Mouse (Mus musculus) olfactory bulb, adult 2 months (tissue): ENCODE data around the gene Nipal4. TPM values are rescaled to one million over a fixed set of nuclear protein-coding genes. Genes with fewer than 3 reads are reported as not detected.

Experiments used
- H3K27ac ChIP-seq: fragments of 200-500 bp; 2 replicates; pipeline ENCODE4 v1.5.1; 2012; ENCODE audit warnings: low read depth, low read length; ENCODE audit not compliant: insufficient read depth
- H3K4me1 ChIP-seq: fragments of 200-500 bp; 2 replicates; pipeline ENCODE4 v1.6.1; 2012; ENCODE audit warnings: low read length; ENCODE audit not compliant: control insufficient read depth, insufficient read depth
- H3K4me3 ChIP-seq: fragments of 200-500 bp; 2 replicates; pipeline ENCODE4 v1.5.1; 2012; ENCODE audit warnings: mild to moderate bottlenecking, low read depth, low read length, moderate library complexity; ENCODE audit not compliant: insufficient read depth
- CTCF ChIP-seq: fragments of 200-500 bp; IDR thresholded peaks from 2 replicates; pipeline ENCODE4 v1.5.1; 2012; ENCODE audit warnings: low read depth, mild to moderate bottlenecking, low read length, moderate library complexity; ENCODE audit not compliant: insufficient read depth
- POLR2A ChIP-seq: fragments of 200-500 bp; IDR thresholded peaks from 2 replicates; pipeline ENCODE4 v1.6.1; 2012; ENCODE audit warnings: mild to moderate bottlenecking, low read depth, low read length, moderate library complexity; ENCODE audit not compliant: insufficient read depth
- WGBS: fragments of 180-500 bp; shearing (Covaris S2); methylation state at CpG from one replicate; pipeline ENCODE4 v1.1.7; 2018; 5-methylcytosine and 5-hydroxymethylcytosine counted together
- polyA plus RNA-seq: library from polyadenylated mRNA; stranded (reverse); fragments of >200 nt; gene quantifications from 2 replicates; pipeline ENCODE4 v1.2.4, GENCODE M21; 2012; ENCODE audit warnings: low replicate concordance; ENCODE audit not compliant: missing spikeins, insufficient read depth, insufficient read length

The Nipal4 gene
- not detected in 2 replicates for polyA plus RNA-seq

DNA sequence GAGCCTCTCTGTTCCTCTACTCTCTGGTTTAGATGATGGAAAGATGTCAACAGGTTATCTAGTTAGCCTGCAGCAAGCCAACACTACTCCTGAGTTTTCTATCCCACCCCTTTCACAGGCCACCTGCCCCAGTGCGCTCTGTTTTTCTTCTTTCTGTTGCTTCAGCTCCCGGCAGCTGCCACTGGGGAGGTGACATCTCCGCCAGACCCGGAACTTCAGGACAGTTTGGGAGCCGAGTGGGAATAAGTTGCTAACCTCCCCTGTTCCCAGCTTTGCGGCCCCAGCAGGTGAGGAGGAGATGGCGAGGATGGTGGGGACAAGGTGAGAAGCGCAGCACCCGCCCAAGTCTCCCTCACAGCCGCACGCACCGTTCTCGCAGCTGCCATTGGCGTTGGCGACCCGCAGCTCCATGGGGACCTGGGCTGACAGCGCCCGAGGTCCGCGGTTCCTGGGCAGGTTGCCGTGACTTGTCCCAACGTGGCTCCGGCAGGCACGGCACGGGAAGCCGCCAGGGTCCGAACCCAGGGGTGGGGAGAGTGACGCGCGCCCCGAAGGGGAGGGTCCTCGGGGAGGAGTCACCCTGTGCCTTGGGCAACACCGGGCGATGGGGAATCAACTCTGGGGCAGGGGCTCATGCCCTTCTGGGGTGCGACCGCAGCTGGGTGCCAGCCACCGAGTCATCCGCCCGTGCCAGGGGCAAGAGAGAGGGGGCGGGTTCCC lies at the start of gene Nipal4:
Gene Nipal4 (minus strand): TSS at position 643 of the 720 bp plus-strand sequence.
- Histone ChIP-seq H3K27ac (no peak within 1 kb of the TSS), H3K4me3 (peak within 1 kb of the TSS; percentile 53), H3K4me1 (peaks cover 7% of the 10 kb centered on the region)
- TF ChIP-seq POLR2A = no peak
- TF ChIP-seq CTCF = no peak
- WGBS = 1% methylated on average over 40 of the region's 40 CpGs

DNA sequence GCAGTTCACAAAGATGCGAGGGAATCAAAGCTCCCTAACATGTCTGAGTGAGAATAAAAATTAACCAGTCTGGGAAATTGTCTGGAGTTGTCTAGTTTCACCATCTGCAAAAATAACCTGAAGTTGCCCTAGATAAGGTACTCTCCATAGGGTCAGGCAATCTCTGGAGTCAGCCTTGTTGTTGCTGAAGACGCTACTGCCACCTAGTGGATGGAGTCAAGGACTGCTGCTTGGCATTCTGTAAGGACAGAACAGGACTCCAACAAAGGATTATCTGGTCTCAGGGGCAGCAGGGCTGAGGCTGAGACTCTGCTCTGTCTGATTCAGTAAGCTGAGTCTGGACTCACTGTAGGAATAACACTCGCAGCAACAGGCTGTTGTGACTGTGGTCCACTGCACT lies 49.0 kb upstream of the Nipal4 start:
- TF ChIP-seq POLR2A (no peak), CTCF (0 out of 2 replicates have a peak, but pooled peaks have one; percentile 26)
- Histone ChIP-seq H3K27ac (no peak overlapping the region), H3K4me1 (peaks cover 21% of the 10 kb centered on the region), H3K4me3 (no peak overlapping the region)
- 29% methylated on average over 3 of the region's 3 CpGs for WGBS

DNA sequence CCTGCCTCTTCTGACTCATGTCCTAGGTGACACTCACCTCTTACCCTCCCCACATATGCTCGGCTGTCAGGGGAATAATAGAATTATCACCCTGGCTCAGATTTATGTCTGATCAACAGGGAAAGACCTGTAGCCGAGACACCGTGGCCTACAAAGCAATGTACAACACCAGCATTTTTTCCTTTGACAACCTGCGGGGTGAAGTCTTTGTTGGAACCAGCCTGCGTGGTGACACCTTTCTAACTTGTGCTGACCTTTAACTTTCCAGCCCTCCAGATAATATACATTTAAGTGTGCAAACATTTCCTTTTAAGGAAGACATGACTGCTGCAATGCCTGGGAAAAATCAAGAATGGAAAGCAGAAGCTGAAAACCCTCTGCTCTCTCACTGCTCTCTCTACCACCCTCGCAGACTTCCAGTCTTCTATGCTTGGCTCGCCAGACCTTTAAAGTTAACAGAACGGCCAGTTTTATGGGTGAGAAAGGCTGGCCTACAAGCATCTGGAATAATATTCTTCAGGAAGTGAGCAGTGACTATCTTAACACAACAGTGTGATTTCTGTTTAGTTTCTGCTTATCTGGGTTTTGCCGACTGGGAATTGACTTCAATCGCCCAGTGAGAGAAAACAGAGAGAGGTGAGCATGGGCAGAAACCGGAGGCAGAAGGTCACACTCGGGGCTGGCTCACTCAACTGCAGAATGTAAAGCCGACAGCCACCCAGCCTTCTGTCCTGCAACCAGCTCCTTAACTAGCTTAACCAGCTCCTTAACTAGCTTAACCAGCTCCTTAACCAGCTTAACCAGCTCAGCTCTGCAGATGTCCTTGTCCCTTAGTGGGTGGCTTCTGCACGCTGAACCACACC lies 48.3 kb upstream of the Nipal4 start:
- Histone ChIP-seq H3K4me1 (peaks cover 19% of the 10 kb centered on the region), H3K27ac (no peak overlapping the region), H3K4me3 (no peak overlapping the region)
- 77% methylated on average over 14 of the region's 14 CpGs for WGBS
- TF ChIP-seq CTCF (no peak), POLR2A (no peak)

DNA sequence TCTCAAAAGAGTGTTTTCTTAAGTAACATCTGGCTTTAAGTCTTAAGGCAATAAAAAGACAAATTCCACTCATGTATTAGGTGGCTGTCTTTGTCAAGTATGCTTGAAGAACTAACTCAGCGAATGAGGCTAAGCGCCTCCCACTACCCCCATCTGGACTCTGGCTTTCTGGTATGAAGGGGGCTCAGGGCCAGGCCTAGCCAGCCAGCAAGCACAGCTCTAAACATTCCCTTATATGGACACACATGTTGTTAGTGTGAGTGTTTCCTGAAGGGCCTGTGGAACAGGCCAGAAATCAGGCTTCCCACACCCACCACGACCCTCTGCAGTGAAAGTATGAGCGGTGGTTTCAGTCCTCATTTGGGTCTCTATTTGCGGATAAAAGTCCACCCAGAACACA lies 47.5 kb upstream of the Nipal4 start:
- Histone ChIP-seq H3K27ac (no peak overlapping the region), H3K4me3 (no peak overlapping the region), H3K4me1 (peaks cover 14% of the 10 kb centered on the region)
- 83% methylated on average over 5 of the region's 5 CpGs for WGBS
- TF ChIP-seq POLR2A = no peak
- TF ChIP-seq CTCF = no peak

DNA sequence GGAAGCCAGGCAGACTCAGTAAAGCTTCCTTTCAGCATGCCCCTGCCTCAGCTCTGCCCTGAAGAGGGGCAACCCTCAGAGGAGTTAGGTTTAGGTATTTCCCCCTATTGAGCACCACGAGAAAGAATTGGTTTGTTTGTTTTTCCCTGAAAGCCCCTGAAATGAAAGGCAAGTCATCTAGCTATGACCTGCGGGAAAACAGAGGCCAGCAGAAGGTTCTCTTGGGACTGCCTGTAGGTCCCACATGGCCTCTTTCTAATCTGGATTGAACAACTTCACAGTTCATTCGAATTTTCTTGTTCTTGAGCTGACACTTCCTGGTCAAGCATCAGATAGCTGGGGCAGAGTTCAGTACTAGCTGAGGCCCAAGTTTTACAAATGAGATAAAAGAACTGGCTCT lies 45.5 kb upstream of the Nipal4 start:
- Histone ChIP-seq H3K27ac (no peak overlapping the region), H3K4me1 (peaks cover 6% of the 10 kb centered on the region), H3K4me3 (no peak overlapping the region)
- TF ChIP-seq POLR2A (no peak), CTCF (no peak)
- 51% methylated on average over 3 of the region's 3 CpGs for WGBS

DNA sequence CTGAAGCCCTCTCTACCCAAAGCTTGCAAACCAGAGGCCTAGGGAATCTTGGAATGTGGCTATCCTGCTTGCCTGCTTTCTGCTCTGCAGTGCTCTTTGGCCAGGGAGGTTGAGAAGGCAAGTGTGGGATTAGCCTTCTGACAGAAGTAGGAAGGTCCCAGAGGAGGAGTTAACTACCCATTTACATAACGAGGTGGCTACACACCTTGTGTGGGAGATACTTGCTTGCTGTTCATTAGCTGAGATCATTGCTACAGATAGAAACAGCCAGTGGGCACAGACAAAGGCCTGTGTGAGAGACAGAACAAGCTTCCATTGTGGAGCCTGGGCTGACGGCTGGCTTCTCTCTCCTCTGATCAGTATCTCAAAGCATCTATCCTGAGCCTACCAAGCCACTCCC lies 43.6 kb upstream of the Nipal4 start:
- TF ChIP-seq POLR2A = no peak
- no peak for TF ChIP-seq CTCF
- WGBS = 33% methylated on average over 2 of the region's 2 CpGs
- Histone ChIP-seq H3K4me3 (no peak overlapping the region), H3K4me1 (peaks cover 4% of the 10 kb centered on the region), H3K27ac (no peak overlapping the region)

DNA sequence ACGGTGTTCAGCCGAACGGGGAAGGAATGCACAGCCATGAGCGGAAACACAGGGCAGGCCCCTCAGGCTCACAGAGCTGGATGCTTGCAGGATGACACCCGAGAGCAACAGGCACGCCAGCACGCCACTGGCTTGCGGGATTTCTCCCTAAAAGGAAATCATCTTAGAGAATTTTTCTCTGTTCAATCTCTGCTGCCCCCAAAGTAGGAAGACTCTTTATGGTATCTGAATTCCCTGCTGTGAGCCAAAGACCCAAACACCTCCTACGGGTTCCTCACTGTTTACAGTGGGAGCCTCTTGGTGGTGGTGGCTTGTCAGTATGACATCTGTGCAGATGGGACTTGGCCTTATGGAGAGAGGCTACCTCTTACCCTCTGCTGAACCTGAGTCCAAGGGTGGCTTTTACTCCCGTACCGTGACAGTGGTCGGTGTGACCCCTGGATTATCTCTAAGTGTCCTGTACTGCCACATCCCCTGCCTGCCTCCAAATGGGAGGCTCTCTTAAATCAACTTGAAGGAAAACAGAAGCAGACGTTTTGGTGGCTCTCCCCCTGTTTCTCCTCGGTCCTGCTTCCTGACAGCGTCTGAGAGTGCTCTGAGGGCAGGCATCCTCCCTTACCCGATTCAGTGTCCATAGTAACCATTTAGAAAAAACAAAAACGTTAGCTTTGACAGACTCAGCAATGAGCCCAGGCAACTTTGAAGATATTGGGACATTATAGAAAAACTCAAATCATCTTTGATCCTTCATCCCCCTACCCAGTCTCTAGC lies 39.5 kb upstream of the Nipal4 start:
- H3K4me3 ChIP-seq = no peak overlapping the region
- no peak overlapping the region for H3K27ac ChIP-seq
- TF ChIP-seq CTCF = no peak
- no peak for TF ChIP-seq POLR2A
- H3K4me1 ChIP-seq = no peaks in the 10 kb centered on the region
- 75% methylated on average over 17 of the region's 17 CpGs for WGBS

DNA sequence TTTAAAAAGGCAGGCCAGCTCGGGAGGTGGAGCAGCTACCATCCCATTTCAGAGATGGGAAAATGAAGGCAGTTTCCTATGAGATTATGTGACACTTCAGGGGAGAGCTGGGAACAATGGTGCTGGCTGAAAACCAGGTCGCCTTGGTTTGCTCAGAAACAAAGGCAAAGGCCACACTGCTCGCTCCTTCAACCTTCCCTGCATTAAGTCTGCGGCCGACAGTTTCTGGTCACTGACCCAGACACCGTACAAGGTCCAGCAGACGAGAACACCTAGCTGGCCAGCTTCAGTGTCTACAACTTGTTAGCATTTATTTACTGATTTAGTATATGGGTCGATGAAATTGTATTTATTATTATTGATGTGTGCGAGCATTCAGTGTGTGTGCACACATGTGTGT lies 38.5 kb upstream of the Nipal4 start:
- Histone ChIP-seq H3K27ac (no peak overlapping the region), H3K4me1 (no peaks in the 10 kb centered on the region), H3K4me3 (no peak overlapping the region)
- 87% methylated on average over 9 of the region's 9 CpGs for WGBS
- TF ChIP-seq CTCF (no peak), POLR2A (no peak)
